Mouse (Mus musculus): ENCODE measurements around the gene Ifitm2. TPM values are rescaled to one million over a fixed set of nuclear protein-coding genes. Genes with fewer than 3 reads are reported as not detected.
"Not testable (repeated sequence)": the region's sequence is repeated elsewhere in the genome, so short reads cannot be mapped to it uniquely, and the experiment has no call there.

Ifitm2 gene
- total and polyA plus RNA-seq, 2 experiments from 2014 or later: 79.1 to 200 TPM

DNA sequence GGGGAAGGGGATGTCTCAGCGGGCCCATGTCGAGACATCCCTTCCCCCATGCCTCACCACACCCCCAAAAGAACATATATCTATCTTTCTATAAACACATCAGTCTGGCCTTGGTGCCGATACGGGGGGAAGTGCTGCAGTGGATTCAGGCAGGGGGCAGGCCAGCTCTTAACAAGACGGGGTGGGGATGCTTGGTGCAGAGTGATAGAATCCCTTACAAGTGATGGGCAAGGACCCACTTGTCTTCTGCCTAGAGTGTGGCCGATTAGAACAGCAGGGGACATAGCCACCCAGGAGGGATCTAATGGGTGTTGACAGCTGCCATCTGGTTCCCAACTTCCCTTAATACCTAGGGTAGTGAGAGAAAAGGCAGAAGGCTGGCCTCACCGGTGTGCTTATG is 15.1 kb upstream of the Ifitm2 start:
- Histone ChIP-seq H3K4me1 (ENCODE audit: insufficient read depth, low read length) (no peaks in the 10 kb centered on the region), H3K36me3 (ENCODE audit: insufficient read depth, low read length) (no peaks in the 10 kb centered on the region), H3K9me3 (ENCODE audit: low read length) (no peaks in the 10 kb centered on the region), H3K4me3 (ENCODE audit: low read depth, low read length) (no peak overlapping the region), H3K9ac (replicated peaks; ENCODE audit: low read length, poor library complexity, severe bottlenecking) (no peak overlapping the region), H3K27me3 (ENCODE audit: insufficient read depth, low read length) (no peaks in the 10 kb centered on the region), H3K4me2 (ENCODE audit: low read depth, low read length, poor library complexity, severe bottlenecking) (no peak overlapping the region), H3K27ac (ENCODE audit: low read depth, low read length) (no peak overlapping the region)
- ATAC-seq (ENCODE audit: low FRiP score) (no peak), DNase-seq (ENCODE audit: low spot score) (no peak)
- TF ChIP-seq CTCF (IDR thresholded peaks at IDR 0.05): no peak
- WGBS: 47% methylated on average over 7 of the region's 7 CpGs

- H3K27ac ChIP-seq (ENCODE audit: low read depth, low read length); H3K4me1 ChIP-seq (ENCODE audit: insufficient read depth, low read length); H3K36me3 ChIP-seq (ENCODE audit: insufficient read depth, low read length); H3K9me3 ChIP-seq (ENCODE audit: low read length); DNase-seq (ENCODE audit: low spot score); H3K4me2 ChIP-seq (ENCODE audit: low read depth, low read length, poor library complexity, severe bottlenecking); H3K27me3 ChIP-seq (ENCODE audit: insufficient read depth, low read length); H3K9ac ChIP-seq (replicated peaks; ENCODE audit: low read length, poor library complexity, severe bottlenecking); H3K4me3 ChIP-seq (ENCODE audit: low read depth, low read length); ATAC-seq (ENCODE audit: low FRiP score): not testable (repeated sequence)
- WGBS: 19% methylated on average over 3 of the region's 3 CpGs
These were observed 12.9 kb upstream of the Ifitm2 start for GRCm38 (mm10) chr7:140968710-140969109.

- no peak overlapping the region for H3K9ac ChIP-seq (replicated peaks; ENCODE audit: low read length, poor library complexity, severe bottlenecking)
- no peaks in the 10 kb centered on the region for H3K27me3 ChIP-seq (ENCODE audit: insufficient read depth, low read length)
- no peaks in the 10 kb centered on the region for H3K9me3 ChIP-seq (ENCODE audit: low read length)
- DNase-seq (ENCODE audit: low spot score) (no peak), ATAC-seq (ENCODE audit: low FRiP score) (no peak)
- TF ChIP-seq CTCF (IDR thresholded peaks at IDR 0.05): no peak
- H3K27ac ChIP-seq (ENCODE audit: low read depth, low read length): no peak overlapping the region
- 14% methylated on average over 14 of the region's 14 CpGs for WGBS
- H3K36me3 ChIP-seq (ENCODE audit: insufficient read depth, low read length): no peaks in the 10 kb centered on the region
- H3K4me2 ChIP-seq (ENCODE audit: low read depth, low read length, poor library complexity, severe bottlenecking): no peak overlapping the region
- no peak overlapping the region for H3K4me3 ChIP-seq (ENCODE audit: low read depth, low read length)
- H3K4me1 ChIP-seq (ENCODE audit: insufficient read depth, low read length): no peaks in the 10 kb centered on the region
These were observed 12.2 kb upstream of the Ifitm2 start for GRCm38 (mm10) chr7:140967862-140968591.

DNA sequence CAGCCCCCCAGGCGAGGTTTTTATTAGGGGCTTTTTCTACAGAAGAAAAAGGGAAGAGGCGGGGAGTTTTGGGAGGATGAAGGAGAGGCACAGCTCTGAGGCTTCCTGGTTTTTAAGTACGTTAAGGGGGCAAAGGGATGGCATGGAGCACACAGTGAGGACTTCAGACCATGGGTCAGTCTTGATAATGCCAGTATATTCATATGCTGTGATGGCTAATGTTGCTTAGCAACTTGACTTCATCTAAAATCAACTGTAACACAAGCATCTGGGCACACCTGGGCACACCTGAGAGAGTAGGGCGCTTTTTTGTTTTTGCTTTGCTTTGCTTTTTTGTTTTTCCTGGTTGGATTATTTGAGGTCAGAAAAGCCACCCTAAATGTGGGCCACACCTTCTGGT is 11.1 kb upstream of the Ifitm2 start, which contains the start of gene Ifitm1:
Gene Ifitm1 (plus strand): TSS at position 301 of the 400 bp plus-strand sequence.
- ATAC-seq (ENCODE audit: low FRiP score) (no peak), DNase-seq (ENCODE audit: low spot score) (no peak)
- H3K27me3 ChIP-seq (ENCODE audit: insufficient read depth, low read length): no peaks in the 10 kb centered on the region
- H3K4me2 ChIP-seq (ENCODE audit: low read depth, low read length, poor library complexity, severe bottlenecking): no peak within 1 kb of the TSS
- no peaks in the 10 kb centered on the region for H3K9me3 ChIP-seq (ENCODE audit: low read length)
- no peak within 1 kb of the TSS for H3K27ac ChIP-seq (ENCODE audit: low read depth, low read length)
- no peak for TF ChIP-seq CTCF (IDR thresholded peaks at IDR 0.05)
- WGBS: 87% methylated on average over 4 of the region's 4 CpGs
- H3K4me1 ChIP-seq (ENCODE audit: insufficient read depth, low read length): no peaks in the 10 kb centered on the region
- no peak within 1 kb of the TSS for H3K4me3 ChIP-seq (ENCODE audit: low read depth, low read length)
- H3K9ac ChIP-seq (replicated peaks; ENCODE audit: low read length, poor library complexity, severe bottlenecking): no peak within 1 kb of the TSS
- H3K36me3 ChIP-seq (ENCODE audit: insufficient read depth, low read length): no peaks in the 10 kb centered on the region

GRCm38 (mm10) chr7:140962733-140963132 is 6.9 kb upstream of the Ifitm2 start:
- Histone ChIP-seq H3K27me3 (ENCODE audit: insufficient read depth, low read length) (no peaks in the 10 kb centered on the region), H3K27ac (ENCODE audit: low read depth, low read length) (no peak overlapping the region), H3K36me3 (ENCODE audit: insufficient read depth, low read length) (no peaks in the 10 kb centered on the region), H3K4me1 (ENCODE audit: insufficient read depth, low read length) (no peaks in the 10 kb centered on the region), H3K9ac (replicated peaks; ENCODE audit: low read length, poor library complexity, severe bottlenecking) (no peak overlapping the region), H3K4me2 (ENCODE audit: low read depth, low read length, poor library complexity, severe bottlenecking) (no peak overlapping the region), H3K4me3 (ENCODE audit: low read depth, low read length) (no peak overlapping the region), H3K9me3 (ENCODE audit: low read length) (no peaks in the 10 kb centered on the region)
- 82% methylated on average over 2 of the region's 2 CpGs for WGBS
- no peak for TF ChIP-seq CTCF (IDR thresholded peaks at IDR 0.05)
- ATAC-seq (ENCODE audit: low FRiP score) (no peak), DNase-seq (ENCODE audit: low spot score) (no peak)

GRCm38 (mm10) chr7:140961416-140961815 is 5.6 kb upstream of the Ifitm2 start:
- no peak for ATAC-seq (ENCODE audit: low FRiP score)
- TF ChIP-seq CTCF (IDR thresholded peaks at IDR 0.05): no peak

More at GRCm38 (mm10) chr7:140961416-140961815, 5.6 kb upstream of the Ifitm2 start:
- 54% methylated on average over 2 of the region's 2 CpGs for WGBS
- DNase-seq (ENCODE audit: low spot score): no peak
- no peaks in the 10 kb centered on the region for H3K9me3 ChIP-seq (ENCODE audit: low read length)
- no peaks in the 10 kb centered on the region for H3K4me1 ChIP-seq (ENCODE audit: insufficient read depth, low read length)
- H3K4me2 ChIP-seq (ENCODE audit: low read depth, low read length, poor library complexity, severe bottlenecking): no peak overlapping the region
- H3K9ac ChIP-seq (replicated peaks; ENCODE audit: low read length, poor library complexity, severe bottlenecking): no peak overlapping the region
- no peak overlapping the region for H3K27ac ChIP-seq (ENCODE audit: low read depth, low read length)
- H3K27me3 ChIP-seq (ENCODE audit: insufficient read depth, low read length): no peaks in the 10 kb centered on the region
- H3K36me3 ChIP-seq (ENCODE audit: insufficient read depth, low read length): no peaks in the 10 kb centered on the region
- no peak overlapping the region for H3K4me3 ChIP-seq (ENCODE audit: low read depth, low read length)
